Mouse (Mus musculus) ES-Bruce4 (cell line): ENCODE results near the gene Ap1b1. TPM values are rescaled to one million over a fixed set of nuclear protein-coding genes. Genes with fewer than 3 reads are reported as not detected.
"Not testable (repeated sequence)": the region's sequence is repeated elsewhere in the genome, so short reads cannot be mapped to it uniquely, and the experiment has no call there.

Experiments
- H3K27ac ChIP-seq: 2 replicates; pipeline ENCODE4 v1.5.1; 2012; ENCODE audit warnings: low read length, inconsistent platforms; ENCODE audit not compliant: insufficient read depth
- H3K27me3 ChIP-seq: 2 replicates; pipeline ENCODE4 v1.6.1; 2012; ENCODE audit warnings: mild to moderate bottlenecking, low read length, inconsistent platforms; ENCODE audit not compliant: control insufficient read depth, poor library complexity, insufficient read depth, severe bottlenecking
- H3K36me3 ChIP-seq: 2 replicates; pipeline ENCODE4 v1.6.1; 2012; ENCODE audit warnings: inconsistent platforms, mild to moderate bottlenecking, low read length, moderate library complexity; ENCODE audit not compliant: control insufficient read depth, poor library complexity, insufficient read depth, severe bottlenecking
- H3K4me1 ChIP-seq: one replicate; pipeline ENCODE4 v1.8.1; 2011; ENCODE audit warnings: low read length; ENCODE audit not compliant: control insufficient read depth, insufficient read depth
- H3K4me3 ChIP-seq: 2 replicates; pipeline ENCODE4 v1.5.1; 2011; ENCODE audit warnings: low read depth, mild to moderate bottlenecking, low read length
- H3K9ac ChIP-seq: 2 replicates; pipeline ENCODE4 v1.6.1; 2012; ENCODE audit warnings: low read depth, mild to moderate bottlenecking, inconsistent platforms; ENCODE audit not compliant: poor library complexity, severe bottlenecking
- H3K9me3 ChIP-seq: replicated peaks from 2 replicates; pipeline ENCODE4 v1.6.1; 2012; ENCODE audit warnings: mild to moderate bottlenecking, low read length, inconsistent platforms; ENCODE audit not compliant: control insufficient read depth, poor library complexity, insufficient read depth, severe bottlenecking
- CTCF ChIP-seq: IDR thresholded peaks from one replicate; pipeline ENCODE4 v1.8.1; 2011; ENCODE audit warnings: low read depth, low read length
- EP300 ChIP-seq: IDR thresholded peaks from 2 replicates; pipeline ENCODE4 v1.6.1; 2011; ENCODE audit warnings: low read depth, low read length; ENCODE audit not compliant: insufficient read depth
- POLR2A ChIP-seq: IDR thresholded peaks from one replicate; pipeline ENCODE4 v1.8.1; 2011; ENCODE audit warnings: low read length; ENCODE audit not compliant: insufficient read depth
- polyA plus RNA-seq: library from polyadenylated mRNA; stranded (reverse); fragments of >200 nt; gene quantifications from 2 replicates; pipeline ENCODE4 v1.2.4, GENCODE M21; 2011; ENCODE audit warnings: low read depth; ENCODE audit not compliant: missing spikeins, insufficient read depth, insufficient read length

Gene Ap1b1
- polyA plus RNA-seq, 1 experiment: 61.2 TPM

DNA sequence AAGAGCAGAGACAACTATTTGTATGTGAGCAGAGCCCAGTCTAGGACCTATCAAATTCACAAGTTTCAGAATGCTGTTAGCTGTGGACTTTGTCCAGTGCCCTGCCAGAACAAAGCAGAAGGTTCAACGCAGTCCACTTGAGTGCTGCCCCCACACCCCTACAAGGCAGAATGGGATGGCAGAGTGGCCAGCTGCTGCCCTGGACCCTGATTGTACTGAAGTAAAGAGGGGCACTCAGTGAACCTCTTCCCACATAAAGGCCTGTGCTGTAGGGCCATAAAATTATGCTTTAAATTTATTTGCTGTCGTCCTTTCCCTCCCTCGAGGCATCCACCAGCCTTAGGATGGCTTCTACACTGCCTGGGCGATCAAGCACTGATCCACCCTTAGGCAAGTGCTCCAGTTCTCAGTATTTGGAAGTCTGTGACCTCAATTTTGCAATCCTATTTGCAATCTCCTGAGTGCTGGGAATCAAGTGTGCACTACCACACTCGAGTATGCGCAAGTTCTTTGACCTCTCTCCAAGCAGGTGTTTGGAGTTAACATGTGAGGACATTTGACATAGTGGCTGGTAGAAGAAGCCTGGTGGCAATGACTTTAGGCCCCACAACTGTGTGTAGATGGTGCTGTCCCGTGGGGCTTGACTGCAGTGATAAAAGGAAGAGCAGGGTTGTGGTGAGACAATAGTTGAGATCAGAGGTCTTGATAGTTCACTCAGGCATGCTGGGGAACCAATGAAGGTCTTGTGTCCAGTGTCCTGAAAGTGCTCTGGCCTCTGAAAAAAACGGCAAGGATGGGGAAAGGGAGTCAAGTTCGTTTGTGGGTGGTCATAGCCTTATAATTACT is 81.7 kb downstream of the Ap1b1 start:
- no peak overlapping the region for H3K4me3 ChIP-seq
- TF ChIP-seq POLR2A (no peak), EP300 (no peak), CTCF (no peak)
- no peaks in the 10 kb centered on the region for H3K9me3 ChIP-seq
- no peak overlapping the region for H3K9ac ChIP-seq
- peaks cover 47% of the 10 kb centered on the region for H3K36me3 ChIP-seq
- no peak overlapping the region for H3K27ac ChIP-seq
- H3K4me1 ChIP-seq: no peaks in the 10 kb centered on the region
- H3K27me3 ChIP-seq: no peaks in the 10 kb centered on the region

DNA sequence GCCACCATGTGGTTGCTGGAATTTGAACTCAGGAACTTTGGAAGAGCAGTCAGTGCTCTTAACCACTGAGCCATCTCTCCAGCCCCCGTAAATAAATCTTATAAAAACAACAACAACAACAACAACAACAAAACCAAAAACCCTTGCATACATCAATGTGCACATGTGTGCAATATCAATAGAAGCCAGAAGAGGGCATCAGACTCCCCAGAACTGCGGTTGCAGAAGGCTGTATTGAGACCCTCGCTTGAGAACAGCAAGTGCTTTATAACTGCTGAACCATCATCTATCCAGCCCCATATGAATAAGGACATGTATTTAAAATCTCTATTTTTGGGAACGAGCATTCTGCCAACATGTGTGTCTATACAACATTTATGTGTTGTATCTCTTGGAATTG is 88.3 kb downstream of the Ap1b1 start:
- no peak for TF ChIP-seq POLR2A
- peak; percentile 16 for TF ChIP-seq CTCF
- peaks cover 83% of the 10 kb centered on the region for H3K36me3 ChIP-seq
- no peaks in the 10 kb centered on the region for H3K4me1 ChIP-seq
- no peaks in the 10 kb centered on the region for H3K9me3 ChIP-seq
- no peak overlapping the region for H3K4me3 ChIP-seq
- no peaks in the 10 kb centered on the region for H3K27me3 ChIP-seq
- no peak overlapping the region for H3K27ac ChIP-seq
- H3K9ac ChIP-seq: no peak overlapping the region

DNA sequence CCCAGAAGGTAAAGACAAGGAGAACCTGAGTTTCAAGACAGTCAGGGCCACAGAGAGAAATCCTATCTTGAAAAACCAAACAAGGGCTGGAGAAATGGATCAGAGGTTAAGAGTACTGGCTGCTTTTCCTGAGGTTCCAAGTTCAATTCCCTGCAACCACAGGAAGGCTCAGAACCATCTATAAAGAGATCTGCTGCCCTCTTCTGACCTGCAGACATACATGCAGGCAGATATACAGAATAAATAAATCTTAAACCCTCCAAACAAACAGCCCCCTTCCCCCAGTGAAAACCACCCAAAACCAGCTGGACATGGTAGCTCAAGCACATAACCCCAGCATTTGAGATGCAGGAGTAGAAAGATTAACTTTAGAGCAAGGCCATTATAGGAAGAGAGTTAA is 89.1 kb downstream of the Ap1b1 start:
- Histone ChIP-seq H3K9me3 (no peaks in the 10 kb centered on the region), H3K9ac (0 out of 2 replicates have a peak overlapping the region, but pooled peaks have one; percentile 35), H3K27ac (no peak overlapping the region), H3K4me3 (no peak overlapping the region), H3K27me3 (no peaks in the 10 kb centered on the region), H3K4me1 (no peaks in the 10 kb centered on the region), H3K36me3 (peaks cover 83% of the 10 kb centered on the region)
- TF ChIP-seq CTCF: no peak
- TF ChIP-seq POLR2A: no peak
- no peak for TF ChIP-seq EP300

DNA sequence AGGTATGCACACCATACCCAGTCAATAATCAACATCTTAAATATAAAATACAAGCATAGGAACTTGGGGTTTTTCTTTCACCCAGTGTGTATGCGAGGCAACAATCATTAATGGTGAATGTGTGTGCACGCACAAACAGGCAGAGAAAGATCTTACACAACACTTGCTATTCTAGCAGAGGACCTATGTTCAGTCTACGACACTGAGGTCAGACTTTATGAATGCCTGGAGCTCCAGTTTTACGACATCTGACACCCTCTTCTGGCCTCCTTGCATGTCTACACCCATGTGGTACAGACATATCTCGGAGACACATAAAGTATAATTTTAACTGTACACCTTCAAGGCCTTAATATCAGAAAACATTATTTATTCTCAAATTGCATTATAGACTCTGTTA is 90.2 kb downstream of the Ap1b1 start:
- H3K9me3 ChIP-seq, H3K4me1 ChIP-seq, H3K27ac ChIP-seq, H3K9ac ChIP-seq, H3K27me3 ChIP-seq, H3K4me3 ChIP-seq: not testable (repeated sequence)
- peaks cover 80% of the 10 kb centered on the region for H3K36me3 ChIP-seq

DNA sequence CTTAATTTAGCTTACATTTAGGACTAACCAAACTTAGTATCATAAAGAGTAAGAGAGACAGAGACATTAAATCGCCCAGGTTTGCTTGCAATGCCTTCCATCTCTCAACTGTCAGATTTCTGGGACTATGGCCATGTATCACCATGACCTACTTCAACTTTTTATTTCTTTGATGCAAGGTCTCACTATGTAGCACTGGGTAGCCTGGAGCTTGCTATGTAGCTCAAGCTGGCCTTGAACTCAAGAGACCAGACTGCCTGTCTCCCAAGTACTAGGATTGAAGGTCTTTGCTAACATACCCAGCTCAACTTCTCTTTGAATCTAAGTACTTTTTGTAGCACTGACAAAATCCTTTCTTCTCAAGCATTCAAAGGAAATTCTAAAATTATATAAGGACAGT is 102.5 kb downstream of the Ap1b1 start:
- no peaks in the 10 kb centered on the region for H3K9me3 ChIP-seq
- no peaks in the 10 kb centered on the region for H3K4me1 ChIP-seq
- H3K27ac ChIP-seq: no peak overlapping the region
- H3K4me3 ChIP-seq: no peak overlapping the region
- TF ChIP-seq POLR2A (no peak), EP300 (no peak), CTCF (no peak)
- peaks cover 98% of the 10 kb centered on the region for H3K36me3 ChIP-seq
- H3K27me3 ChIP-seq: no peaks in the 10 kb centered on the region
- H3K9ac ChIP-seq: no peak overlapping the region

DNA sequence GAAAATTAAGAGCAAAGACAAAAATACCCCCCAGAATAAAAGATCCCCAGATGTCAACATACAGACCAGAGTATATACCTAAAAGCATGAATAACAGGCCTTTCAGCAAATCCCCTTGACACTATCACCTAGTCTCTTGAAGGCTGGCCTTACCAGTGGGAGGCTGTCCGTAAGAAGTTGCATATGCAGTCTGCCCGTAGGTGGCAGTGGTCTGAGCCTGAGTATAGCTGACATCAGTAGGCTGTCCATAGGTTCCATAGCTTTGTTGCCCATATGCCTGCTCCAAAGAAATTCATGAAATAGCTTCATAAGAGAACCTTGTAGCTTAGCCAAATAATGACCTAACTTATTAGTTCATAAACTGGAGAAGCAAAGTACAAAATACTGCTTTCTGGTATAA is 105.1 kb downstream of the Ap1b1 start:
- TF ChIP-seq CTCF: peak; percentile 45
- TF ChIP-seq EP300: no peak
- TF ChIP-seq POLR2A: no peak
- H3K4me1 ChIP-seq: no peaks in the 10 kb centered on the region
- no peak overlapping the region for H3K9ac ChIP-seq
- no peaks in the 10 kb centered on the region for H3K27me3 ChIP-seq
- H3K36me3 ChIP-seq: peaks cover 74% of the 10 kb centered on the region
- H3K9me3 ChIP-seq: no peaks in the 10 kb centered on the region
- no peak overlapping the region for H3K4me3 ChIP-seq
- H3K27ac ChIP-seq: no peak overlapping the region

Other genes with a start within 250 kb of the Ap1b1 start
- gene Cabp7, start 240.0 kb upstream of the Ap1b1 start, polyA plus RNA-seq: 3.1 and 3.5 TPM in 2 replicates
- 77.7 and 81.5 TPM in 2 replicates for gene Nf2, start 137.3 kb upstream of the Ap1b1 start, polyA plus RNA-seq
- 83.4 and 91.2 TPM in 2 replicates for gene Nipsnap1, start 112.9 kb upstream of the Ap1b1 start, polyA plus RNA-seq
- 51.3 and 52.3 TPM in 2 replicates for gene Thoc5, start 91.5 kb upstream of the Ap1b1 start, polyA plus RNA-seq
- gene Nefh, start 38.8 kb upstream of the Ap1b1 start, polyA plus RNA-seq: 1.5 and 2.2 TPM in 2 replicates
- gene Rasl10a, start 71.3 kb downstream of the Ap1b1 start, polyA plus RNA-seq: 4.2 and 4.4 TPM in 2 replicates
- gene Gas2l1, start 78.5 kb downstream of the Ap1b1 start, polyA plus RNA-seq: 28.4 and 31.8 TPM in 2 replicates
- gene Rhbdd3, start 112.1 kb downstream of the Ap1b1 start, polyA plus RNA-seq: 18.3 and 20.3 TPM in 2 replicates
- 1,045 and 1,093 TPM in 2 replicates for gene Ewsr1, start 112.4 kb downstream of the Ap1b1 start, polyA plus RNA-seq
- 5.9 and 6.7 TPM in 2 replicates for gene Emid1, start 165.4 kb downstream of the Ap1b1 start, polyA plus RNA-seq